Mouse (Mus musculus) MEL-GATA-1-ER (cell line): ENCODE measurements around the gene Ap1ar.
A peak's percentile ranks its signal among the peaks of the same experiment; 100 is the strongest.
"Not testable (repeated sequence)": the region's sequence is repeated elsewhere in the genome, so short reads cannot be mapped to it uniquely, and the experiment has no call there.

Experiments
- DNase-seq: peaks from one replicate; pipeline ENCODE4 v3.0.0-alpha.2; 2012; ENCODE audit warnings: low read depth; ENCODE audit errors: extremely low read depth

Ap1ar gene

DNA sequence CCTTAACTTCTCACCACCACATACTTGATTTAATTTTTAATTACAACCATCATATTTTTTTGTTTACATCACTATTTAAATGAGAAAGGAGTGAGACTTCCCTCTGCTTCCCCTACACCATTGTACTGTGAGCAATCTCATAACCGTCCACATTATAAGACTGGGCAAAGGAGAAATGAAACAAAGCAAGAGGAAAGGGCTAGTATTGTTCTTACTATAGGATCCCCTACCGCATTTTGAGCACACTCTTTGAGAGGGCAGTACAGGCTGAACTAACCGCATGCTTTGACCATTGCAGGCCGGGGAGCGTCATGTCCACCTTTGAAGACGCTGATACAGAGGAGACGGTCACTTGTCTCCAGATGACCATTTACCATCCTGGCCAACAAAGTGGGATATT, 41.1 kb downstream of the Ap1ar start:
- no peak for DNase-seq

DNA sequence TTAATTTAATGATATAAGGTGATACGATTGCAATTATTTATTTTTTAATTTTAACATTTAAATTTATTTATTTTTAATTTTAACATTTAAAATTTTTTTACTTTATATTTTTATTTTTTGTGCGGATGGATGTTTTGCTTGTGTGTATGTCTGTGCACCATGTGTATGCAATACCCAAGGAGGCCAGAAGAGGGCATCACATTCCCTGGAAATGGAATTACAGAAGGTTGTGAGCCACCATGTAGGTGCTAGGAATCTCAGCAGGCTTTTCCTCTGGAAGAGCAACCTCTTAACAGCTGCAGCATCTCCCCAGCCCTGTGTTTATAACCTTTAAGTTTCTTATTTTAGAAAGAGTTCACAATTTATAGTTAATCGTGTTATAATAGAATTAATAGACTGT, 41.6 kb downstream of the Ap1ar start:
- DNase-seq, result no peak

DNA sequence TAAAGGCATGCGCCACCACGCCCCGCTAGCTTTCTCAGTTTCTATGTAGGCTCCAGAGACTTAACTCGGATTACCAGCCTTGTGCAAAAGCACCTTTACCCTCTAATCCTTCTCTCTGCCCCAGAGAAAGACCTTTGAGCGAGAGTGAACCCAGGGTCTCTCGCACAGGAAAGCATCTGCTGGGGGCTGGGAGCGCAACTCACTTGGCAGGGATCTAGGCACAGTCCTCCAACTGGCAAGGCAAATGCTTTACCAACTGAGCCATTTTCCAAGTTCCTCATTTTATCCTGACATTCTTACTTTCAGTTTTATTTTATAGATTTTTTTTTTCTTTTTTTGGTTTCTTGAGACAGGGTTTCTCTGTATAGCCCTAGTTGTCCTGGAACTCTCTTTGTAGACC, 44.3 kb downstream of the Ap1ar start:
- DNase-seq, result peak; percentile 42

DNA sequence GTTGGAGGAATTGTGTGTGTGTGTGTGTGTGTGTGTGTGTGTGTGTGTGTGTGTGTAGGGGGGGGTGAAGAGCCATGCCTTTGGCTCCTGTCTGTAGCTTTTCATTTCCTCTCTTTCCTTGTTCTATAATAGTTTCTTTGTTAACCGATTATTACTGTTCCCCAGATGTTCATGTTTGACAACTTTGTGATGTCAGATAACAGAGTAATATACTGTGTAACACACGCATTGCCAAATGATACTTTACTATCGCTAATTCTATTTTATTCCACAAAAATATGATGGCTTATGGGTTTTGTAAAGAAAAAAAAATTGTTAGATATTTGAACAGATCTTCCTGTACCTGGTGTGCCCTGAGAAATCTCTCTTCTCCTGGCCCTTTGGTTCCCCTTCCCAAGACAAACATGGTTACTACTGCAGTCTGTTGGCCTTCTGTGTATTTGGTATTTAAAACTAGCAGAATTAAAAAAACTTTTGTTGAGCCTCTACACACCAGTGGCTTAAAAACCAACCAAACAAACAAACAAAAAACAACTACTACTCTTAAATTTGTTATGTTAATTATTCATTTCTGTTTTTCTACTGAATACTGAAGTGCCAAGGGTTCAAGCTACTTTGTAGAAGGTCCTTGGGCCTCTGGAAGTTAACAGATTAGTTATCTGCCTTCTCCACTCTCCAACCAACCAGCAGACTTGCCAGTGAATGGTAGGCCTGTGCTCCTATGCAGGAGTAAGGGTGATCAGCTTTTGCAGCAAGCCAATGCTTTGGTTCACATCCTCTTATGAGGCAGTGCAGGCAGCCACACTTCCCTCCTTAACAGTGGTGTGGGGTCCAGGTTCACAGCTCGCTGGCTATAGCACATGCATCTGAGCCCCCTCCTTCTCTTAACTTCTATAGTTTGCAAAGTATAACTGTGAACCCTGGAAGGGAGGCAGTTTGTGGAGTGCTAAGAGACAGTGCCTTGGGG, 45.4 kb downstream of the Ap1ar start:
- DNase-seq, result peak; percentile 94

DNA sequence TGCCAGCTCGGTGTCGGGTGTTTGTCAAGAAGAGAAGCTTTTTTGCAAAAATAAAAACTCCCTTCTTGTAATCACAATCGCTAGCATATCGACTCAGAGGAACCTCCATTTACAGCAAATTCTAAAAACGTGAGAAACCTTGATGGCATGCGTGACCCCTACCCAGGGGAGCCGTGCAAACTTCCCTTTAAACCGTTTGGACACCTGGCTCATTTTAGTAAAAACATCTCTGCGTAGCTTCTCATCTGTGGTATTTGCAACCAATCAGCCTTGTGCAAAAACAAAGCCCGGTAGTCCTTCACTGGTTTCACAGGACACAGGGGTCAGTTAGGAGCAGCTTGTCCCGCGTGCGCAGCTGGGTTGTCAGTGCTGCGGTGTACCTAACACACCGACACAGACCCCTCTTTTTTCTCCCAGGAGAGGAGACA, 46.3 kb downstream of the Ap1ar start:
- peak; percentile 43 for DNase-seq

DNA sequence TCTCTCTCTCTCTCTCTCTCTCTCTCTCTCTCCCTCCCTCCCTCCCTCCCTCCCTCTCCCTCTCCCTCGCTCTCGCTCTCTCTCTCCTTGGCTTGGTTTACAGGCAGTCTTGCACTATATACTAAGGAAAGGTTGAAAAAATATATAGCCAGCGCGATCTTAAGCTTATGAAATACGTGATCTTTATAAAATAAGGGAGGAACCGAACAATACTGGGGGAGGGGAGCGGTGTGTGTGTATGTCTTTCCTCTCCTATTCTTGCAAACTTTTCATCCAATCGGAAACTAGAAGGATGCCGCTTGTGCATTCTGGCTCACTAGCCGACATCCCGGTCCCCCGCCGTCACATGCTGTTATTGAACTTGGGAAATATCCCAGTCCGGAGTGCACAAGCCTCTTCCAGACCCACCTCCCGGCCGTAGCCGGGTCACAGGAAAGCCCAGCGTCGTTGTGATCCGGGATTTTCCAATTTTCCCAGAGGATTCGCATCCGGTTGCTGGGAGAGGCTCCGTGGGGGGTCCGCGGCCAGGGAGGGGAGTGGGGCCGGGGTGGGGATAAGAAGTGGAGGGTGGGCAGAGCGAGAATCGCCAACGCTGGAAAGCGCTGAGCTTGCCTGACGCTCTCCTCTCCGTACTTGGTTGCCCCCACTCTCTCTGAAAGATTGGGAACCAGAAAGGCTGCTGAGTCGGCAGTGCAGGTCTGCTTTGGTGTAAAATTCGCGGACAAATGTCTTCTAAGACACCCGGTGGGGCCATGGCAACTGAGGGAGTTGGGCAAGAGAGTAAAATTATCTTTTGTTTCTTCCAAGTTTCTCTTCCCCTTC, 46.9 kb downstream of the Ap1ar start:
- peak; percentile 62 for DNase-seq

DNA sequence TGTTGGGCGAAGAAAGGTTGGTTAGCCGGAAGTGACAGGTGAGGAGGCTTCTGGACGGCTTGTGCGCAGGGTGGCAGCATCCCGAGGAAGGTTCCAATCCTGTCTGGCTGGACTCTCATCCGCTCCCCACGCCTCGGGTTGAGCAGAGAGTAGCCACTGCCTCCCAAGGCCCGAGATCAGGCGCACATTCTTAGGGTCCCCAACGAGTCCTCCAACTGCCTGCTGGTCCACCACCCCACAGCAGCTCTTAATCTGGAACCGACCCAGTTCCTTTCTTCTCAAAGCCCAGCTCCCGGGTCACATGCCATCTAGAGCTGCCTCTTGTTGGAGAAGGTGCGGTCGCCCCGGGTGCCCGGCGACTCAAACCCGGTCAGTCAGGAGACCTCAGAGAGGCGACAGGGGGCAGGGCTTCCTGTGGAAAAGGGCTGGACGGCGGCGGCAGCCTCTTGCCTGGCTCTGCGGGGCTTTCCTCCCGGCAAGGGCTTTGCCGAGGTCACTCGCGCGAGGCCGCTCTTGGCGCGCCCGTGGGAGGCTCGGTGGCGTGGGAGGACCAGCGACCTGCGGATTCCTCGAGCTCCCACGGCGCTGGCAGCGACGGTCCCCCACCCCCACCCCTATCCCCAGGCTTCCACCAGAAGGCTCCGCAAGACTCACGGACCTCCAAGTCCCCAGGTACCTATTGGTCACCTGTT, 47.7 kb downstream of the Ap1ar start, which contains the start of gene Tifa:
Gene Tifa, plus strand, starts transcription at position 306 of the 692 bp plus-strand sequence.
- peak; percentile 12 for DNase-seq

DNA sequence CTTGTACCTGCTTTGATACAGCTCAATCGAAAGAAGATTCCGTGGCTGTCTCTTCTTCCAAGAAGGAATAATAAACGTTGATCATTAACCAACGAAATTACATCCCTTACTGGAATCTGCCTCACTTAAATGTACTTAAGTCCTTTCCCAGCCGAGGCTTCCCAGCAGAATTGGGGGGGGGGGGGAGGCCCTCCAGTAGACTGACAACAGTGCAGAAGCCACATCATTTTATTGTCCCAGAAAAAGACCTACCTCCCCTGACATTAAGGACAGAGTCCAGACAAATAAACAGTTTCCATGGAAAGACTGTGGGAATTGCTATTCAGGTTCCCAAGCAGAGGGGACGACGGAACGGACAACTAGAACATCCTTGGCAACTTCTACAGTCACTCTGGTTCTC, 48.4 kb downstream of the Ap1ar start:
- no peak for DNase-seq

DNA sequence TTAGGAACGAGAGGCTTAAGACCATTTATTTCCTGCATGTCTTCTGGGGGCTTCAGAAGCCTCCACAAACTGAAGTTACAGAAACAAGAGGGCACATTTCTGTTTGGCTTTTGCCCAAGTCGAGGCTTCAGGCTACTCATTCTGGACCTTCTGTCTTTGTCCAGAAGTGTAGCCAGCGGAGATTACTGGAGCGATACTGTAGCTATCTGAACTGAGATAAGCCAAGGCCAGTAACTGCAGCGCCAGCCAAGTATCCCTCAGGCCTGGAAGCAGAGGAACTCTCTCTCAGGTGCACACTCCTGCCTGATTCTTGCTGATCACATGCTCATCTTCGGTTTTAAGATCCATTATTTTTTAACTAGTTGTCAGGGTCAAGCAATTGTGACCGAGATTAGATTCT, 49.3 kb downstream of the Ap1ar start:
- DNase-seq, result no peak

DNA sequence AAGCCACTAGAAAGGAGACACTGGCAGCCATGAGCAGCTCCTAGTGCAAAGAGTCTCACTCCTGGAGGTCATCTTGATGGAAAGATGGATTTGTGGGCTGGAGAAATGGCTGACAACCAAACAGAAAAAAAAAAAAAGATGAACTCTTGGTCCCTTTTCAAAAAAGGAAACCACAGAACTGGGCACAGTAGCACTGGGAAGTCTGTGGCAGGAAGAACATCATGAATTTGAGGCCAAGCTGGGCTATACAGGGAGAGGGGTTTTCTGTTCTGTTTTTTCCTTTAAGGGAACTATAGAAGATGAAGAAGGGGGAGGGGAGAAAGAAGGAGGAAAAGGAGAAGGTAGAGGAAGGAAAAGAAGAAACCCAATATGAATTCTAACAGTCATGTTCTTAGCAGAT, 50.3 kb downstream of the Ap1ar start:
- DNase-seq, result no peak

DNA sequence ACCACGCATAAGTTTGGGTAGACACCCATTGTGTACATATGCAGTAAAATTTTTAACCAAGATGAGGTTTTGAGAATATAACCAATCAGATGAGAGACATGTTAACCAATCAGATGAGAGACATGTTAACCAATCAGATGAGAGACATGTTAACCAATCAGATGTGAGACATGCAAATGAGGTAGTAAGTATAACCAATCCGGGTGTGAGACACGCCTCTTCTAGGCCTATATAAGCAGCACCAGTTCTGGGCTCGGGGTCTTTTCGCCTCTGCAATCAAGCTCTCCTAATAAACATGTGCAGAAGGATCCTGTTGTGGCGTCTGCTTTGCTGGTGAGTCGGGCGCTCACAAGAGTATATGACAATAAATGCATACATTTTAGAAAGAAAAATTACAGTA, 53.6 kb downstream of the Ap1ar start:
- not testable (repeated sequence) for DNase-seq

DNA sequence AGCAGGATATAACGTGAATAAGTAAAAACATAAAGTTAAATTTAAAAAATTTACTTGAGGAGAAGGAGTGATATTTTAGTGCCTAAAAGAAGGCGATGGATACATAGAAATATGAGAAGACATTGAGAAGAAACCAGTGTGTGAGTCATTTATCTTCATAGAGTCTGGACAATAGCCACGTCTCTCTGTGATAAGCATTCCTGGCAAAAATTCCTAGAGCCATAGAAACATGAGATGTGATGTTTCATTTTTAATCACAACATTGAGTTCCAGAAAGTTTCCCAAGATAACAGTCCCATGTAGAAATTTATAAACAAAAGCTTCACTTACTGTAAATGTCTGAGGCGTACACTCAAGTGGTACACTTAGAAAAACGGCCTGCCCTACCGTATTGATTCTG, 54.4 kb downstream of the Ap1ar start:
- no peak for DNase-seq

DNA sequence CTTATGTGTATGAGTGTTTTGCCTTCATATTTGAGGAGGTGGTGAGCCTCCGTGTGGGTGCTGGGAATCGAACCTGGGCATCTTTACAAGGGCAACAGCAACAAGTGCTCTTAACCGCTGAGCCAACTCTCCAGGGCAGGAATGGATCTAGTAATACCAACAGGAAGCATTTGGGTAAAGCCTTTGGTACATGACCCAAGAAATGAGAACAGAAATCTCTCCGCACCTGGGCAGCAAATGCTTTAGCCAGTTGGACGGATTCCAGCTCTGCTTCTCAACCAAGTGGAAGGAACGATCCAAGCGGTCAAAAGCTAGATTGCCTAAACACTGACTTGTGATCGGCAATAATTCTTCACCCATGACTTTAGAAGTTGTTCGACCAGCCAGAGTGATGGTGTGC, 56.4 kb downstream of the Ap1ar start:
- DNase-seq, result no peak

DNA sequence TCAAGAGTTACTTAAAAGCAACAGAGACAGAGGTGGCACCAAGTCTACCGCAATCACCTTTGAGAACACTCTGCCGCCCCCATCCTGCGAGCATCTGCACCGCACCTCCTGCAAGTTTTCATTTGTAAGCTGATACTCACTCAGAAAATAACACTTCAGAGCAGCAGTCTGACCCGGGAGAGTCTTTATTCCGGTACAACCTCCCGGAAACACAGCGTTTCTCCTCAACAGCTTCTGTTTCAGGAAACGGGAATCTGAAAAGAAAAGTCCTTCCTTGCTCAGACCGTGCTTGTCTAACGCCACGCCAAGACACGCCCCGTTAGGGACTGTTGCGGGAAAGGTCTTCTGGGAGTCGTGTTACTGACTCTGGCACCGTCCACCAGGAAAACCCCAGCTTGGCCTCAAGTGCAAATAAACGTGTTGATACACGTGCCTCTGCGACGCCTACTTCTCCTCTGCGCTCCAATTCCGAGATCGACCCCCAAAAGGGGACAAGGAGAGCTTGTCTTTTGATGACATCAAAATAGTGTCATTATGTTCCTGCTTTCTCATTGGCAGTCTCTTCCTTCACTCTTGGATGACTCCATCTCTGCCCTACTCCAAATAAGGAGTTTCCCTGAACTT, 57.2 kb downstream of the Ap1ar start, which contains the start of gene Alpk1:
Gene Alpk1, minus strand, starts transcription at position 507 of the 624 bp plus-strand sequence.
- DNase-seq, result peak; percentile 93

DNA sequence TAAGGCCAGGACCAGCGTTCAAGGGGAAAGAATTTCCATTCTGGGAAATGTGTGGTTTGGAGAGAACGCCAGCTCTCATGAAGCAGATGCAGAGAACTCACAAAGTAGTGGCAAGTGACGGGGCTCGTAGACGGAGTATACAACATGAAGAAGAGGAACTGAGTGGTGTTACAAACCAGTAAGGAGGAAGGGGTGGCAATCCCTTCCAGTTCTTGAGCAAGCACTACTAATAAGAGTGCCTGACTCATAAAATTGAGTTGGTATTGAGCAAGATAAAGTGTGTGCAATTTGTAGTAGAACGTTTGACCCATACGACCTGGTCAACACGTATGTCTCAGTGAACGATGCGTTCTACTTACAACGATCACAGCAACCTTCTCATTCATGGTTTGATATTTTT, 68.2 kb downstream of the Ap1ar start:
- DNase-seq, result no peak

DNA sequence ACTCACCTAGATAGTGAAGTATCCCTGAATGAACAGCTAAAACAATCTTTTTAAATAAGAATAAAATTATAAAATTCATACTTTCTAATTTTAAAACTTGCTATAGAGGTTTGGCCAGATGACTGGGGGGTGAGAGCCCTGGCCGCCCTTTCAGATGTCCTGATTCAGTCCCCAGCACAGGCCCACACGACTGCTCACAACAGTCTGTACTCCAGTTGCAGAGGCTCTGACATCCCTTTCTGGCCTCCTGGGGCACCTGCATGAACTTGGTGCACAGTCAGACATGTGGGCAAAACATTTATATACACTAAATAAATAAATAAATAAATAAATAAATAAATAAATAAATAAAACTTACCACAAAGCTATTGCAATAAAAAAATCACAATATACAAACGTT, 71.4 kb downstream of the Ap1ar start:
- DNase-seq, result no peak

DNA sequence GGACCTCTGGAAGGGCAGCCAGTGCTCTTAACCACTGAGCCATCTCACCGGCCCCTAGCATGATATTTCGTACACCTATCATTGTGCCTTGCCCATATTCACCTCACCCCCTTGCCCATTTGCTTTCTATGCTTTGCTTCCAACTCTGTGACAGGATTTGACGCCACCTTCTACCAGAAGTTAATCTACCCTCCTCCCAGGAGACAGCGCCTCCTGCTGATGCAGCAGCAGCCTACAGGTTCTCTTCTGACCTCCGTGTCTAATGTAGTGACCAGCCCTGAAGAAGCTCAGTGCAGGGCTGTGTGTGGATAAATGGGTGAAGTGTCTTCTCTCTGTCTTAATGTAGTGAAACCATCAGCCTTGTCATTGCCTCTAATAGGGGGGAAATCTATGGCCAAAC, 72.8 kb downstream of the Ap1ar start:
- no peak for DNase-seq

DNA sequence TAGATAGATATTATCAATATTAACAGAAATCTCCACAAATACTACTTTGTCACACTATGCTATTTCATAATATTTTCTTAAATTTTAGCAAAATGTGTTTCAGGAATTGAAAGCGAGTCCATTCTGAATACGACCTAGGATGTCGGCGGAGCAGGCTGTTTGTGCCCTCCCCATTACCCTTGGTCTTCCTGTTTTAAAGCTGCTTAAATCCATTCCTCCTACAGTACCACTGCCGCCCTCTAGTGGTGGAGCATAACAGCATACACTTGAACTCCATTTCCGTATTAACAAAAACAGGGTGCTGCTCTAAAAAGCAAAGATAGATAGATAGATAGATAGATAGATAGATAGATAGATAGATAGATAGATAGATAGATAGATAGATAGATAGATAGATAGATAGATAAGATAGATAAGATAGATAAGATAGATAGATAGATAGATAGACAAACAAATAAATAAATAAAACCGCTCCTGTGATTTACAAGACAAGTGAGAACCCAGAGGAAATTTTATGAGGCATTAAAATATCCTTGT, 74.2 kb downstream of the Ap1ar start:
- peak; percentile 95 for DNase-seq

DNA sequence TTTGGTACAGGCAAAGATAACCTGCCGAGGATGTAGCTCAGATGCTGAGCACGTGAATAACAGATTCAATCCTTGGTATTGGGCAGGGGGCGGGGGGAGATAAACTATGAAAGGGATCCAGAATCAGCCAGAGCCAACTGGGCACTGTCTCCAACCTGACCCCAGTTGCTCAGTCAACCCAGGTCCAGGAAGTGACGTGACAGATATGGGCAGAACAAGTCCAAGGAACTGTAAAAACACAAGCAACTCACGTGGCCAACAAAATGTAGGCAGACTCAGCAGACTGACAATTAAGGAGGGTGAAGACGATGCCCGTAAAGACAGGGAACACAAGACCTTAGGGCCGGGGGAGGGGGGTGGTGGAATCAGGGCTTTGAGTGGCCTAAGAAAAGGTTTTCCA, 74.9 kb downstream of the Ap1ar start:
- DNase-seq, result no peak

DNA sequence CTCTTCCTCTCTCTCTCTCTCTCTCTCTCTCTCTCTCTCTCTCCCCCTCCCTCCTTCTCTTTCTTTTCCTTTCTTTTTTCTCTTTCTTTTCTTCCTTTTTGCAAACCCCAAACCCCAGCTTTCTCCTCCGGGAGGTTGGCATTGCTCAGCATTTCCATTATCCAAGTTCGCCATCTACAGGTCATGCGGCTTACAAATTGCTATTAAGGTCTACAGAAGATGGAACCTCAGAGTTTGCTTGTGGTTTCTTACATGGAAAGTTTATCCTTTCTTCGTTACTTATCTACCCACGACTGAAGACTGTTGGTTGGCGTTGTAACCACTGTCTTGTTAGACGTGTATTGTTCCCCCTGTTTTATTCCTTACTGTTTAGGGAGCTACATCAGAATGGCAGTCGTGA, 78.1 kb downstream of the Ap1ar start:
- peak; percentile 87 for DNase-seq

DNA sequence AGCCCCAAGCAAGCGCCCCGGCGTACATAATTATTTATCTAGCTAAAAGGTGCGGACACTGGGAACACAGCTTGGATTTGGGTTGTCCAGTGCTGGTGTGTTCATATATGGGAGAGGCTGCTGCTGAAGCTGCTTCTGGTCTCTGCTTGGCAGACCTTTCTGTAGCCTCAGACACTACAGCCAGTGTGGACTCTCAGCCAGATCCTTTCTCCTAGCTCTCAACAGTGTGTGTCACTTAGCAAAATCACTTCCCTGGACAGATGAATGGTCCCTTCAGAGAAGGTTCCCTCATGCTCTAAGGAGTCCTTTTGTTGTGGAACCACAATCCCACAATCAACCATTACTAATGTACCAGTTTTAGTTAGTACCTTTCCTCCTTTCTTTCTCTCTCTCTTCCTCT, 78.5 kb downstream of the Ap1ar start:
- peak; percentile 30 for DNase-seq
